Mouse (Mus musculus) brain, embryonic 14.5 days (tissue): Measurements from ENCODE around the gene Olfr312. TPM values are rescaled to one million over a fixed set of nuclear protein-coding genes. Genes with fewer than 3 reads are reported as not detected.
"Not testable (repeated sequence)": the region's sequence is repeated elsewhere in the genome, so short reads cannot be mapped to it uniquely, and the experiment has no call there.

Experiments used
- DNase-seq: peaks from one replicate; pipeline ENCODE4 v3.0.0-alpha.2; 2011; ENCODE audit warnings: low read depth
- CTCF ChIP-seq: fragments of 200-500 bp; IDR thresholded peaks from 2 replicates; pipeline ENCODE4 v1.5.1; 2012; ENCODE audit warnings: inconsistent platforms, mild to moderate bottlenecking, moderate library complexity, borderline replicate concordance; ENCODE audit not compliant: insufficient read depth, insufficient read length; ENCODE audit errors: extremely low read depth
- POLR2A ChIP-seq: fragments of 200-500 bp; IDR thresholded peaks from 2 replicates; pipeline ENCODE4 v1.6.1; 2012; ENCODE audit warnings: mild to moderate bottlenecking, inconsistent platforms, borderline replicate concordance; ENCODE audit not compliant: poor library complexity, insufficient read depth, insufficient read length, severe bottlenecking; ENCODE audit errors: extremely low read depth
- polyA plus RNA-seq: library from polyadenylated mRNA; depleted of rRNA; stranded (reverse); fragments of >200 nt; gene quantifications from 2 replicates; pipeline ENCODE4 v1.2.3, GENCODE M21; 2012

Gene Olfr312
- polyA plus RNA-seq, 1 experiment = not detected

- TF ChIP-seq CTCF (peak; percentile 39; the same call in 1 of the 2 replicates), POLR2A (no peak)
- no peak for DNase-seq
Observed at GRCm38 (mm10) chr11:58812001-58812400, 17.0 kb upstream of the Olfr312 start.

GRCm38 (mm10) chr11:58814700-58815099, 14.3 kb upstream of the Olfr312 start, which contains the start of gene Olfr313:
Olfr313 (plus strand) TSS chr11:58815000.
- not testable (repeated sequence) for DNase-seq

GRCm38 (mm10) chr11:58815676-58816075, 13.4 kb upstream of the Olfr312 start:
- no peak for TF ChIP-seq CTCF
- TF ChIP-seq POLR2A = no peak
- DNase-seq = no peak

GRCm38 (mm10) chr11:58829764-58830163, 727 bp downstream of the Olfr312 start:
- TF ChIP-seq POLR2A (no peak), CTCF (no peak)
- DNase-seq = no peak

GRCm38 (mm10) chr11:58832541-58832940, 3.5 kb downstream of the Olfr312 start:
- DNase-seq = not testable (repeated sequence)

- not testable (repeated sequence) for DNase-seq
Observed at GRCm38 (mm10) chr11:58838951-58839350, 9.9 kb downstream of the Olfr312 start, which contains the start of gene Olfr311. Olfr311 (plus strand) TSS chr11:58839251.

- TF ChIP-seq CTCF (no peak), POLR2A (peak; percentile 31; the same call in 1 of the 2 replicates)
- peak; percentile 99 for DNase-seq
Observed at GRCm38 (mm10) chr11:58846919-58847461, 18.0 kb downstream of the Olfr312 start, which contains the start of gene Gm12258. Gm12258 (plus strand) TSS chr11:58847158.

GRCm38 (mm10) chr11:58847636-58848035, 18.6 kb downstream of the Olfr312 start:
- no peak for DNase-seq
- TF ChIP-seq POLR2A (no peak), CTCF (no peak)

GRCm38 (mm10) chr11:58849731-58850130, 20.7 kb downstream of the Olfr312 start:
- DNase-seq = no peak
- TF ChIP-seq CTCF (no peak), POLR2A (no peak)

GRCm38 (mm10) chr11:58860744-58861143, 31.7 kb downstream of the Olfr312 start:
- TF ChIP-seq CTCF (no peak), POLR2A (no peak)
- no peak for DNase-seq

GRCm38 (mm10) chr11:58867039-58867953, 38.3 kb downstream of the Olfr312 start, which contains the start of gene 2810021J22Rik:
2810021J22Rik (plus strand) TSS chr11:58867216.
- DNase-seq = peak; percentile 92
- TF ChIP-seq CTCF = no peak
- TF ChIP-seq POLR2A = 0 out of 2 replicates have a peak, but pooled peaks have one; percentile 9

GRCm38 (mm10) chr11:58867954-58868330, 38.9 kb downstream of the Olfr312 start:
- TF ChIP-seq POLR2A (no peak), CTCF (no peak)
- DNase-seq = no peak
